Mouse (Mus musculus): ENCODE data around the gene Figla.
"Not testable (repeated sequence)": the region's sequence is repeated elsewhere in the genome, so short reads cannot be mapped to it uniquely, and the experiment has no call there.

Gene Figla

GRCm38 (mm10) chr6:86015871-86016270 lies at the start of gene Figla:
TSS of gene Figla (plus strand) at chr6:86016171.
- DNase-seq (ENCODE audit: low spot score), result no peak

GRCm38 (mm10) chr6:85966686-85967085 lies 49.3 kb upstream of the Figla start:
- DNase-seq (ENCODE audit: low spot score), result no peak

GRCm38 (mm10) chr6:85969889-85970288 lies 46.1 kb upstream of the Figla start:
- no peak for DNase-seq (ENCODE audit: low spot score)

GRCm38 (mm10) chr6:85972699-85973098 lies 43.3 kb upstream of the Figla start:
- DNase-seq (ENCODE audit: low spot score), result no peak

GRCm38 (mm10) chr6:85973336-85973735 lies 42.6 kb upstream of the Figla start:
- no peak for DNase-seq (ENCODE audit: low spot score)

GRCm38 (mm10) chr6:85974941-85975617 lies 40.9 kb upstream of the Figla start:
- no peak for DNase-seq (ENCODE audit: low spot score)

- DNase-seq (ENCODE audit: low spot score), result no peak
Measured at GRCm38 (mm10) chr6:85975761-85976160, 40.2 kb upstream of the Figla start.

GRCm38 (mm10) chr6:85976242-85976641 lies 39.7 kb upstream of the Figla start:
- DNase-seq (ENCODE audit: low spot score), result no peak

- not testable (repeated sequence) for DNase-seq (ENCODE audit: low spot score)
Measured at GRCm38 (mm10) chr6:85978736-85979135, 37.2 kb upstream of the Figla start.

- DNase-seq (ENCODE audit: low spot score), result no peak
Measured at GRCm38 (mm10) chr6:85984351-85984750, 31.6 kb upstream of the Figla start.

GRCm38 (mm10) chr6:85989570-85989969 lies 26.4 kb upstream of the Figla start:
- not testable (repeated sequence) for DNase-seq (ENCODE audit: low spot score)

- DNase-seq (ENCODE audit: low spot score), result not testable (repeated sequence)
Measured at GRCm38 (mm10) chr6:85990774-85991173, 25.2 kb upstream of the Figla start.

- DNase-seq (ENCODE audit: low spot score), result peak; percentile 23
Measured at GRCm38 (mm10) chr6:86003405-86003925, 12.5 kb upstream of the Figla start.

- DNase-seq (ENCODE audit: low spot score), result peak; percentile 69
Measured at GRCm38 (mm10) chr6:86004271-86005148, 11.5 kb upstream of the Figla start.

- DNase-seq (ENCODE audit: low spot score), result peak; percentile 45
Measured at GRCm38 (mm10) chr6:86009980-86010379, 6.0 kb upstream of the Figla start.

- DNase-seq (ENCODE audit: low spot score), result not testable (repeated sequence)
Measured at GRCm38 (mm10) chr6:86014812-86015211, 1.2 kb upstream of the Figla start.

- DNase-seq (ENCODE audit: low spot score), result no peak
Measured at GRCm38 (mm10) chr6:86016793-86017350, 901 bp downstream of the Figla start.

- no peak for DNase-seq (ENCODE audit: low spot score)
Measured at GRCm38 (mm10) chr6:86019415-86020237, 3.7 kb downstream of the Figla start.

- no peak for DNase-seq (ENCODE audit: low spot score)
Measured at GRCm38 (mm10) chr6:86020948-86021347, 5.0 kb downstream of the Figla start.

GRCm38 (mm10) chr6:86026632-86027292 lies 10.8 kb downstream of the Figla start:
- DNase-seq (ENCODE audit: low spot score), result no peak

- no peak for DNase-seq (ENCODE audit: low spot score)
Measured at GRCm38 (mm10) chr6:86028150-86028549, 12.2 kb downstream of the Figla start.
